Mouse (Mus musculus): ENCODE results near the gene Pacrg. TPM values are rescaled to one million over a fixed set of nuclear protein-coding genes. Genes with fewer than 3 reads are reported as not detected.

Pacrg gene
- total and polyA plus RNA-seq, 3 experiments = not detected

DNA sequence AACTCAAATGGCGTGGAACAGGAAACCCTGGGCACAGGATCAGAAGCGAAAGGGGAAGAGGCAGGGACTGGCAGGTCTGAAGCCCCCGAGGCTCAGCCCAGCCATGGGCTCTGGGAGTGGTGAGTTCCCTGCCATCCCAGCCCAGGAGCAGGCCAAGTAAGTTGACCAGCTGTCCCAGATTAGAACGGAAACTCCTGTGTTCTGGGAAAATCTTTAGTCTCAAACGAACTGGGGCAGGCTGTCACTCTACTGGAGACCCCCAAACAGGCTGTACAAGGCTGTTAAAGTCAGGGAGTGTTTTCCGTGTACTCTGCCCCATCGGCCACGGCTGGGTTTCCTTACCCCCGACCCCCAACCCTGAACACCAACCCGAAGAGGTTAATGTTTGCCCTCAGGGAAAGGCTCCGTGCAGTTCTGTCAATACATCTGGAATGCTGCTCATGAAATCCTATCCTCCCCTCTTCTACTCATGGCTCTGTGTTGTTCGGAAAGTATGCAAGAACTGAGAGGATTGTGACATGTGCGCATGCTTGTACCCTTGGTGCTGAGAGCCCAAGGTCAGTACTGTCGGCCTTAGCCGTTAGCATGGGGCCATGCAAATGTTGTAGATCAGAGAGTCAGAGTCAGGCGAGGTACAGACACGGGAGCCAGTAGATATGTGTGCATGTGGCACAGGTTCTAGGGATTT lies 360.9 kb downstream of the Pacrg start:
- in situ Hi-C loops (cut with MboI; ENCODE audit: low pct_ligation_motif_present, low pct_unique_long_range_greater_than_20kb, low sequenced_read_pairs) = no loop called here
- dilution Hi-C loops (cut with MboI; ENCODE audit: extremely low pct_ligation_motif_present, extremely low pct_unique_long_range_greater_than_20kb, low sequenced_read_pairs) = no loop called here

DNA sequence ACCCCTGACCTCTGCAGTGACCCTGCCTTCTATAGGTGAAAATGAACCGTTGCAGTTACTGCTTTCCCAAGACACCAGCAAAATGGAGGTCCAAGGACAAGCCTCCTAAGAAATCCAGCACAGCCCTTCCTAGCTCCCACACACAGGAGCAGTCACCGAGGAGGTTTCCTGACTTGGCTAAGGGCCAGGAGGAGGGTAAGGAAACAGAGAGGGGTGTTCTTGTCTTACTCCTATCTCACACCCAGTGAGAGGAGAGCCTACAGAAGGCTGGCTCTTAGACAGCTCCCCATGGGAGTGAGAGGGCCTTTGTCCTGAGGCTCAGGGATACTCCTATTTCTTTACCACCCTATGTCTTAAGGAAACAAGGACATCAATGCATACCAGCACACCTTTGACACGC lies 361.7 kb downstream of the Pacrg start:
- H3K79me2 ChIP-seq (replicated peaks; ENCODE audit: control insufficient read depth, extremely low read depth, insufficient read depth, poor library complexity, severe bottlenecking) = no peaks in the 10 kb centered on the region
- H3K36me3 ChIP-seq (replicated peaks in 1 of 2; ENCODE audit: control insufficient read depth in 1 of 2, insufficient read depth in 1 of 2, low read length in 1 of 2) = no peaks in the 10 kb centered on the region
- DNase-seq (ENCODE audit: extremely low read depth) = no peak
- H3K27me3 ChIP-seq (replicated peaks) = no peaks in the 10 kb centered on the region
- TF ChIP-seq POLR2A (IDR thresholded peaks at IDR 0.05; ENCODE audit: low read depth, low read length) (no peak), RCOR1 (conservative IDR thresholded peaks at IDR 0.05; ENCODE audit: low read depth, low read length) (no peak), CHD2 (IDR thresholded peaks at IDR 0.05; ENCODE audit: low read length) (no peak), MYC (IDR thresholded peaks at IDR 0.05; ENCODE audit: low read depth, low read length) (no peak), SMC3 (IDR thresholded peaks at IDR 0.05; ENCODE audit: low read depth, low read length) (no peak), E2F4 (IDR thresholded peaks at IDR 0.05; ENCODE audit: insufficient replicate concordance, low read depth, low read length) (no peak), MAFK (IDR thresholded peaks at IDR 0.05; ENCODE audit: insufficient replicate concordance, low read length) (no peak), JUN (IDR thresholded peaks at IDR 0.05; ENCODE audit: insufficient read depth, low read depth, low read length) (no peak), IRF4 (IDR thresholded peaks at IDR 0.05; ENCODE audit: low read depth, low read length) (no peak), ZC3H11A (IDR thresholded peaks at IDR 0.05; ENCODE audit: low read depth, low read length) (no peak), USF2 (conservative IDR thresholded peaks at IDR 0.05; ENCODE audit: low read depth, low read length) (no peak)
- no peak overlapping the region for H3K9ac ChIP-seq (ENCODE audit: insufficient read depth, low read depth)
- H3K9me3 ChIP-seq (replicated peaks; ENCODE audit: low read length) = no peaks in the 10 kb centered on the region
- H3K4me3 ChIP-seq (replicated peaks in 1 of 3; ENCODE audit: low read depth in 2 of 3, low read length in 2 of 3, poor library complexity in 1 of 3) = no peak overlapping the region
- H3K27ac ChIP-seq (ENCODE audit: insufficient read depth, low read depth) = no peak overlapping the region
- H3K4me1 ChIP-seq (ENCODE audit: control insufficient read depth in 1 of 2, insufficient read depth in 2 of 2) = no peaks in the 10 kb centered on the region
- H3K4me2 ChIP-seq (ENCODE audit: insufficient read depth, low read depth, poor library complexity, severe bottlenecking) = no peak overlapping the region
- in situ Hi-C loops (cut with MboI; ENCODE audit: low pct_ligation_motif_present, low pct_unique_long_range_greater_than_20kb, low sequenced_read_pairs) = no loop called here
- dilution Hi-C loops (cut with MboI; ENCODE audit: extremely low pct_ligation_motif_present, extremely low pct_unique_long_range_greater_than_20kb, low sequenced_read_pairs) = no loop called here

More for the DNA sequence above, 360.9 kb downstream of the Pacrg start:
- Histone ChIP-seq H3K4me1 (ENCODE audit: control insufficient read depth in 1 of 2, insufficient read depth in 2 of 2) (no peaks in the 10 kb centered on the region), H3K79me2 (replicated peaks; ENCODE audit: control insufficient read depth, extremely low read depth, insufficient read depth, poor library complexity, severe bottlenecking) (no peaks in the 10 kb centered on the region), H3K4me2 (ENCODE audit: insufficient read depth, low read depth, poor library complexity, severe bottlenecking) (no peak overlapping the region), H3K9ac (ENCODE audit: insufficient read depth, low read depth) (no peak overlapping the region), H3K36me3 (replicated peaks in 1 of 2; ENCODE audit: control insufficient read depth in 1 of 2, insufficient read depth in 1 of 2, low read length in 1 of 2) (no peaks in the 10 kb centered on the region), H3K27me3 (replicated peaks) (no peaks in the 10 kb centered on the region), H3K9me3 (replicated peaks; ENCODE audit: low read length) (no peaks in the 10 kb centered on the region), H3K4me3 (replicated peaks in 1 of 3; ENCODE audit: low read depth in 2 of 3, low read length in 2 of 3, poor library complexity in 1 of 3) (no peak overlapping the region), H3K27ac (ENCODE audit: insufficient read depth, low read depth) (no peak overlapping the region)
- no peak for DNase-seq (ENCODE audit: extremely low read depth)
- TF ChIP-seq E2F4 (IDR thresholded peaks at IDR 0.05; ENCODE audit: insufficient replicate concordance, low read depth, low read length) (no peak), UBTF (IDR thresholded peaks at IDR 0.05; ENCODE audit: low read depth, low read length) (no peak), TCF12 (IDR thresholded peaks at IDR 0.05; ENCODE audit: low read depth, low read length) (no peak), EP300 (IDR thresholded peaks at IDR 0.05; ENCODE audit: low read length) (no peak), IRF4 (IDR thresholded peaks at IDR 0.05; ENCODE audit: low read depth, low read length) (no peak)
